Mouse (Mus musculus): ENCODE measurements around the gene Gm10337.
A peak's percentile ranks its signal among the peaks of the same experiment; 100 is the strongest.

The Gm10337 gene

DNA sequence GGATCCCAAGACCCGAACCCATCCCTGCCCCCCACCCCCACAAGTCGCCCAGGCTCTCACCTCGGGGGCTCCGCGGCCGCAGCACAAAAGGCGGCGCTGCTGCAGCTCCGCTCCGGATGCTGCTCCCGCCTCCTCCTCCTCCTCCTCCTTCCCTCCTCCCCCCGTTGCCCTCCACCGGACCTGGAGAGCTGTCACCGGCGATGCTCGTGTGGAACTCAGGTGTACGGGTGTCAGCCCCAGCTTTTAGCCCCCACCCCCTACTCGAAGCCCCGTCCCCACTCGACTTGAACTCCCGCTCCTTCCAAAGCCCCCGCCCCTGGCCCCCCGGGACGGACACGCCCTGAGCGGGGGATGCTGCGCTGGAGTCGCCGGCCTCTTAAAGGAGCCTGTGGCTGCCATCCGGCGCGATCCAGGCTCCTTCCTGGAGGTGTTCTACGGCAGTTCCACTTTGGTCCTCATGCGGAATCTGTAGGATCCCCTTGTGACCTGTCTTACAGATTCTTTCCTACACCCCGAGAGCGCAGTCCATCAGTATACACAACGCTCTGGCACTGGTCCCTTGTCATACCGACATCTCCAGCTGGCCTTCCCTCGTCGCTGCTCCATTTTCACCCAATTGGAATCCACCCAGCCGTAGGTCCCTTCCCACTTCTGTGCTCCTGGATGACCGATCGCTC, 13.3 kb downstream of the Gm10337 start, which contains the start of gene Map3k12:
Gene Map3k12, minus strand, starts transcription at position 337 of the 677 bp plus-strand sequence.
- peak; percentile 62 to 65 for DNase-seq (ENCODE audit: low spot score in 2 of 2)

GRCm38 (mm10) chr15:102517631-102517975, 14.1 kb downstream of the Gm10337 start:
- DNase-seq (ENCODE audit: low spot score in 2 of 2): no peak

DNA sequence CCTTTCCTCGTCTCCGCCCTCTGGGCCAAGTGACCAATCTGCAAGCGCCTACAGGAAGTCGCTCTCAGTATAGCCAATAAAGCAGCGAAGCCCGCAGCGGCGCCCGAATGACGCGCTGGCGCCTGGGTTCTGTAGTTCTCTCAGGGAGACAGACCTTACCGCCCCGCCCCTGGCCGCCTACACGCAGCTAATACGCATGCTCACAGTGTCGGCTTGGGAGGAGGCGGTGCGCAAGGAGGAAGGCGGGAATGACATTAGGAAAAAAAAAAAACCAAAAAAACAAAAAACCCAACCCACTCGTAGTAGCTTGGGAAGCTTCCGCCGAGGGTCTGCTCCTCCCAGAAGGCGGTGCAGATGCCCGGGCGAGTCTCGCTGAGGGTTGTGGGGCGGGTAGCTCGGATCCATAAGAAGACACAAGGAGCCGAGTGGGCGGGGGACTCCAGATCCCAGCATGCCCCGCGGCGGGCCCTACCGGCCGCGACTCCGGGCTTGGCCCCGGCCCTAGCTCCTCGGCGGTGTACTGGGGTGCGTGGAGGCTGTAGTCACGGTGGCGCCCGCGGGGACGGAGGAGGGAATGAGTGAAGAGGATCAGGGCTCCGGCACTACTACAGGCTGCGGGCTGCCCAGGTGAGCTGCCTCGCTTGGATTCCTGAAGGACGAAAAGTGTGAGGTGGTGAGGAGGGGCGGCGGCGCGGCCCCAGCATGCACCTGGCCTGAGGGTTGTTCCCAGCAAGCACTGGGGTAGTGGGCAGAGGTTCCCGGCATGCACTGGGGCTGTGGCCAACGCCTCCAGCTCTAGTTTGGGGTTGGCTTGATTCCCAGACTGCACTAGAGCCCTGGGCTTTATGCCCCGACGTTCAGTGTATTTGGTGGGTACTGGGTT, 14.7 kb downstream of the Gm10337 start, which contains the start of gene Tarbp2:
Gene Tarbp2, plus strand, starts transcription at position 217 of the 883 bp plus-strand sequence.
- DNase-seq (ENCODE audit: low spot score in 2 of 2): peak; percentile 98 to 99

- DNase-seq (ENCODE audit: low spot score in 2 of 2): no peak
Observed at GRCm38 (mm10) chr15:102518859-102519201, 15.3 kb downstream of the Gm10337 start.

GRCm38 (mm10) chr15:102519211-102520141, 16.0 kb downstream of the Gm10337 start:
- no peak for DNase-seq (ENCODE audit: low spot score in 2 of 2)

GRCm38 (mm10) chr15:102520416-102520815, 16.9 kb downstream of the Gm10337 start:
- no peak for DNase-seq (ENCODE audit: low spot score in 2 of 2)

- no peak for DNase-seq (ENCODE audit: low spot score in 2 of 2)
Observed at GRCm38 (mm10) chr15:102521480-102521879, 18.0 kb downstream of the Gm10337 start.

GRCm38 (mm10) chr15:102524892-102525485, 21.5 kb downstream of the Gm10337 start, which contains the start of gene Npff:
Npff (minus strand) TSS chr15:102524942.
- peak; percentile 67 to 83 for DNase-seq (ENCODE audit: low spot score in 2 of 2)

DNA sequence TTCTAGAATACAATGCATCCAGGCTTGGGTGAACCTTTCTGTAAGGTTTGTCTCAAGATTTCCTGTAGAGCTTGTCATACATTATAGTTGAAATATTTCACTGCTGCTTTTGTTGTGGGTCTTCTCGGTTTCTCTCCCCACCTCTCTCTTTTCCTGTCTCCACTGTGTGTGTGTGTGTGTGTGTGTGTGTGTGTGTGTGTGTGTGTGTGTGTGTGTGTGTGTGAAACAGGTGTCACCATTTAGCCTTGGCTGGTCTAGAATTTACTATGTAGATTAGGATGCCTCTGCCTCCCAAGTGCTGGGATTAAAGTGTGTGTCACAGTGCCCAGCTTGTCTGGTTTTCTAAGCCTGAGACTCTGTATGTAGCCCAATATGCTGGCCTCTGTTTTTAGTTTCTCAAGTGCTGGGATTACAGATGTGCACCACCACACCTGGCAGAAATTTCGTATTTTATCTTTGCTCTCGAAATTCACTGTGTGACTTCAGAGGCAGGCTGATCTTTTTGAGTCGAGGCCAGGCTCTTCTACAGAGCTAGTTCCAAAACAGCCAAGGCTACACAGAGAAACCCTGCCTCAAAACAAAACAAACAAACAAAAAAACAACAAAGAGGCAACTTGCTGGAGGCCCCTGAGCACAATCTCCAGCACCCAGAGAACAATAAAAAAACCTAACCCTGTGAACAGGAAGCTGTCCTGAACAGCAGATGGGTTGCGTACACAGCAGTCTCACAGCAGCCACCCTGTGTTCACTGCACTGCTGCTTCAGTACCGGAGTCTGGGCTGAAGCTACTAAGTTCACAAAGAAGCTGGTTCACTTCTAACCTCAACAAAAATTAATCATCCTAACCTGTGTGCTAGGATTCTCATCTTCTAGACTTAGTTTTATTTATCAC, 22.8 kb downstream of the Gm10337 start:
- no peak for DNase-seq (ENCODE audit: low spot score in 2 of 2)

DNA sequence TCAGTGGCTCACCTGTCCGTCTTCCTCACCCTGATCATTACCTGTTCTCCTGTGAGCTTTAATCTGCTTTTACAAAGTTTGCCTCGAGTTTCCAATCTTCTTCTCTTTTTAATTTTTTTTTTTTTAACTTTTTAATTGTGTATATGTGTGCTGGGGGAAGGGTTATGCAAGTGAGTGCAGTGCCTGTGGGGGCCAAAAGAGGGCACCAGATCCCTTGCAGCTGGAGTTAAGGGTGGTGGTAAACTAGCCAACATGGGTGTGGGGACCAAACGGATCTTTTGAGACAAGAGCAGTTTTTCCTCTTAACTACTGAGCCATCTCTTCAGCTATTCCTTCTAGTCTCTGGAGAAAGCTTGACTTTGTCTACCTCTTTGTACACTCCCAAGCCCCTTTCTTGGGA, 24.4 kb downstream of the Gm10337 start:
- DNase-seq (ENCODE audit: low spot score in 2 of 2): no peak

GRCm38 (mm10) chr15:102528396-102528795, 24.9 kb downstream of the Gm10337 start:
- no peak for DNase-seq (ENCODE audit: low spot score in 2 of 2)

GRCm38 (mm10) chr15:102530566-102530965, 27.0 kb downstream of the Gm10337 start:
- DNase-seq (ENCODE audit: low spot score in 2 of 2): no peak

DNA sequence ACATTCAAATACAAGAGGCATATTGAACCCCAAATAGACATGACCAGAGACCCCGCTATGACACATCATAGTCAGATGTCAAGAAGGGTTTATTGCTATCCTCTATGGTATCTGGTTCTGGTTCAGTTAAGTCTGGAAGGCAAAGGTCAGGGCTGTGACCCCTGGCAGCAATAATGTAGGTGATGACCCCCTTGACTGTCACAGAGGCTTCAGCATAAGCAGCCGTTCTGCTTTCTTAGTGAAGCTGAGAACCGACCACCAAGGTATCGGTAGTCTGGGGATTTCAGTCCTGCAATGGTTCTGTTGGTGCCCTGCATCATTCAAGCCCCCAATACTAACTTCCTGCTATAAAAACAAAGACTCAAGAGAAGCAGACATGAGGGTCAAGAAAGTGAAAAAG, 28.1 kb downstream of the Gm10337 start:
- no peak for DNase-seq (ENCODE audit: low spot score in 2 of 2)

- no peak for DNase-seq (ENCODE audit: low spot score in 2 of 2)
Observed at GRCm38 (mm10) chr15:102532106-102532900, 28.8 kb downstream of the Gm10337 start.

DNA sequence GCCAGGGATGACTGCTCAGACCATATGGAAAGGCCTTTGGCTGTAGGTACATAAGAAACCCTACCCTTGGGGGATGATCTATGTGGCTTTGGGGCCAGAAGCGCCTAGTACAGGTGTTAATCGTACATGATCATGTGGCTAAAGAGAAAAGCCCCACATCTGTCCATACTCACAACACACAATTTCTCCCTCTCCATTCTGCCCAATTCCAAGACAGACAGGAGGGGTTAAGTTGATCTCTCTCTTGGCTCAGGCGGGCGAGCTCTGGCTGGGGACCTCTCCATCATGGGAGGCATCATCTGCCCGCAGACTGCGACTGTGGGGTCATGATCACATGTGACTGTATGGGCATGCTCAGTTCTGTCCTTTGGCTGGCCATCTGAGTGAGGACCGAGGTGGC, 30.4 kb downstream of the Gm10337 start:
- no peak for DNase-seq (ENCODE audit: low spot score in 2 of 2)

GRCm38 (mm10) chr15:102544801-102545200, 41.3 kb downstream of the Gm10337 start:
- no peak for DNase-seq (ENCODE audit: low spot score in 2 of 2)

DNA sequence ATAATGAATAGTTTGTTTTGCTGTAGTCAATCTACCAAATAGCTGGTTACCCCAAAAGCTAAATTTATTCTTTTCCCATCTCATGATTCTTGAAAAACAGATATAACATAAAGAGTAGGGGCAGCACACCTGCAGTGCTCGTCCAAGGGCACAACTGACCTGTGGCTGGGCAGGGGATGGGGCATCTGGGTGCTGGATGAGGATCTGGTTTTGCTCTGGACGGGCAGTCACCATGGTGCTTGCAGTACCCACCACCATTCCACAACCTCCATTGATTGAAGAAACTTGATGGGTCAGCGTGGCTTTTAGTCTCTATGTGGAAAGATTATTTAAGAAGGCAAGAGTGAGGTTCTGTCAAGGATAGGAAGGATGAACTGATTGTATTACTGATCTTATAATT, 42.7 kb downstream of the Gm10337 start:
- DNase-seq (ENCODE audit: low spot score in 2 of 2): no peak

DNA sequence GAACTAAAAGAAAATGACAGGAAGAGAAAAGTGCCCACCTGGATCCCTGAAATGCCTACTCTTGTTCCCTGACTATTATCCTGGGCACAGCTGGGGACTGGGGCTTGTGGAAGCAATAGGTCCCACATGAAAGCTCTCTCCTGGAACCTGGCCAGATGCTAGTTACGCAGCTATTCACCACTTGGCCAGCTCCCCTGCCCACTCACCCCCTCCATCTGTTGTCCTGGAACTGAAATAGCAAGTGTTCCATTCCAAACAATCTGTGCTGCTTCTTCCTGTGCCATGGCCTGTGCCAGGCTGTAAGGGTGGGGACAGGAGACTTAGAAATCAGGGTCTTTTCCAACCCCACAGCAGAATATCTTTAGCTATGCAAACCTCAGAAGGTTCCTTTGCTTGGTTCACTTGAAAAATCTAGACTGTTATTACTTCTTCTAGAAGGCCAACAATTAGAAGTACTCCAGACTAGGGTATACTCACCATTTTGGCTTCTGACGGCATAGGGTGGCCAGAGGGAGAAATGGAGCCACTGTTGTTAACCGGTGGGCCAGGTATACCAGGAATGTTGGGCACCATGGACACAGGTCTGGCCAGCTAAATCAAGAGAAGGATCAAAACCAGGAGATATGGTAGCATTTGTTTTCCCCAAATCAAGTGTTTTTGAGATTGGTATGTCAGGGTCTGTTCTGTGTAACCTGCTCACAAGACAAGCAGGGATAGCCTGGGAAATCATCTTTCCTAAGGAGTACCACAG, 43.3 kb downstream of the Gm10337 start:
- no peak for DNase-seq (ENCODE audit: low spot score in 2 of 2)

- no peak for DNase-seq (ENCODE audit: low spot score in 2 of 2)
Observed at GRCm38 (mm10) chr15:102547478-102547877, 44.0 kb downstream of the Gm10337 start.

All from spleen, postnatal 10 days (tissue).